Mouse (Mus musculus) limb, embryonic 10.5 days (tissue): ENCODE measurements around the gene Vtcn1. TPM values are rescaled to one million over a fixed set of nuclear protein-coding genes. Genes with fewer than 3 reads are reported as not detected.
A peak's percentile ranks its signal among the peaks of the same experiment; 100 is the strongest.

Experiments
- DNase-seq: peaks from one replicate; pipeline ENCODE4 v3.0.0-alpha.2; 2017; ENCODE audit warnings: low spot score
- H3K27ac ChIP-seq: fragments of 300-500 bp; sonication (generic); 2 replicates; pipeline ENCODE4 v1.5.1; 2016; ENCODE audit warnings: mild to moderate bottlenecking
- H3K27me3 ChIP-seq: fragments of 300-500 bp; sonication (generic); 2 replicates; pipeline ENCODE4 v1.6.1; 2016; ENCODE audit warnings: low read depth, mild to moderate bottlenecking; ENCODE audit not compliant: poor library complexity, severe bottlenecking
- H3K36me3 ChIP-seq: fragments of 300-500 bp; sonication (generic); 2 replicates; pipeline ENCODE4 v1.6.1; 2016; ENCODE audit warnings: mild to moderate bottlenecking, moderate library complexity
- H3K4me1 ChIP-seq: fragments of 300-500 bp; sonication (generic); 2 replicates; pipeline ENCODE4 v1.6.1; 2016
- H3K4me3 ChIP-seq: fragments of 300-500 bp; sonication (generic); 2 replicates; pipeline ENCODE4 v1.5.1; 2016; ENCODE audit warnings: mild to moderate bottlenecking, moderate library complexity
- H3K9me3 ChIP-seq: fragments of 300-500 bp; sonication (generic); replicated peaks from 2 replicates; pipeline ENCODE4 v1.6.1; 2016; ENCODE audit warnings: mild to moderate bottlenecking
- WGBS: fragments of 180-500 bp; shearing (Covaris S2); methylation state at CpG from one replicate; pipeline ENCODE4 v1.1.7; 2016; 5-methylcytosine and 5-hydroxymethylcytosine counted together
- polyA plus RNA-seq: library from polyadenylated mRNA; unstranded; fragments of >200 nt; fragmentation: Nextera tagmentation; extraction: Ambion mirVana; gene quantifications from 2 replicates; pipeline ENCODE4 v1.2.1, GENCODE M21; 2016

Vtcn1 gene
- polyA plus RNA-seq: not detected in 2 replicates

DNA sequence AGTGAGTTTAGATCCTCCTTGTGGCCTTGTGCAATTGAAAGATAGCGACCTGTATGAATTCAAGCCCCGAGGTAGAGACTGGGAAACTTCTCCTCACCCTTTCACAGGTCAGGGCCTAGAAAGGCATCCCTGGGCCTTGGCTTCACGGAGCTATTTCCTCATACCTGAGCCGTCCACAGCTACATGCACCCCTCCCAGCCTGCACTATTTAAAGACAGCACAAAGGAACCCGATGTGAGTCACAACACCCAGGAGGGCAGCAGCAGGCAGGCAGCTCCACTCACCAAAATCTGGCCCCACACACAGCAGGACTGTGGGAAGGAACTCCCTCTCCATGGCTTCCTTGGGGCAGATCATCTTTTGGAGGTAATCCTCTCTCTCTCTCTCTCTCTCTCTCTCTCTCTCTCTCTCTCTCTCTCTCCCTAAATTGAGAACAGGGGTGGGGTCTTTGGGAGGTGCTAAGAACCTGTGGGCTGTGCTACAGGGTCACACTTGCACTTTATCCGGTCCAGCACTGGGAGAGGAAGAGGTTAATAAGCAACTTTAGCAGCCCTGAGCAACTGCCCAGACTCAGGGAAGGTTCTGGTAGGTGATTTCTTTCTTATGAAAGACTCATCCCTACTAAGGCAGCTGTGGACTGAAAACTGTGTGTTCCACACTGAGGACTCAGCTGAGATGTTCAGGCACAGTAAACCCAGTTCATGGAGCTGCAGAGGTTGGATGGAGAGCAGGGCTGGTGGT is at the start of gene Vtcn1:
Gene Vtcn1, plus strand, starts transcription at position 235 of the 741 bp plus-strand sequence.
- Histone ChIP-seq H3K4me3 (no peak within 1 kb of the TSS), H3K36me3 (no peaks in the 10 kb centered on the region), H3K4me1 (peaks cover 44% of the 10 kb centered on the region), H3K27ac (peak within 1 kb of the TSS; percentile 21; the same call in 1 of the 2 replicates), H3K9me3 (no peaks in the 10 kb centered on the region), H3K27me3 (no peaks in the 10 kb centered on the region)
- 61% methylated on average over 6 of the region's 6 CpGs for WGBS
- no peak for DNase-seq

DNA sequence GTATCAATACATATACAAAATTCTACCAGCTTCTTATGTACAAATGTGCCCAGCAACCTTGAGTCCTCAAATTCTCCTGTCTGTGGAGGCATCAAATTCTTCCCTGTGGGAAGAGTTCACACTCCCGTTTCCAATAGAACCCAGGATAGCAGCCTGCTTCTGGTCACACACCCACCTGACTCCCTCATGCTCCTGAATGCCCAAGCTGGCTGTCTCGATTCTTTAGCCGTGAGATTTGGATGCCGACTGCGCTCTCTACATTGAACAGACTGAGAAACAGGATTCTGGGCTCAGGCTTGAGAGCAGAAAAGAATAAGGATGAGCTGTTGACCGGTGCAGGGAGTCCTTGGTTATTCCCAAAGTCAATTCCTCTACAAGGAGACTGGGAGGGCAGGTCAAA is 48.3 kb upstream of the Vtcn1 start:
- DNase-seq: no peak
- Histone ChIP-seq H3K4me1 (peaks cover 20% of the 10 kb centered on the region), H3K9me3 (no peaks in the 10 kb centered on the region), H3K4me3 (no peak overlapping the region), H3K27ac (no peak overlapping the region), H3K36me3 (no peaks in the 10 kb centered on the region), H3K27me3 (no peaks in the 10 kb centered on the region)
- WGBS: 90% methylated on average over 6 of the region's 6 CpGs

DNA sequence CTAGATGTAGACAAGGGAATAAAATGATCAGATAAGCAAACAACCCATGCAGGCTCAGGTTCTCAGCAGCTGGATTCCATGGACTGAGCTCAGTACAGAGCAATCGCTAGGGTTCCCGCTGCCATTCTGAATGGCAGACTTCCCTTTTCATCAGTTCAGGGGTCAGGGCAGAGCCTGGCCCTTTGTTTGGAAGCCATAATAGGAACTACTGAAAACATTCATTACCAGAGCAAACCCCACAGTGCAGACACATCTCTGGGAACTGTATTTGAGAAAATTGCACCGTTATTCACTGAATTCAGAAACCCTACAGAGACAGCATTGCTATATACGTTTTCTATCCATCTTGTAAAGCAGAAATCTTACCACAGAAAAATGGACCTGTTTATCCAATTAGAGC is 47.7 kb upstream of the Vtcn1 start:
- WGBS: 83% methylated on average over 4 of the region's 4 CpGs
- Histone ChIP-seq H3K36me3 (no peaks in the 10 kb centered on the region), H3K27ac (no peak overlapping the region), H3K4me3 (no peak overlapping the region), H3K4me1 (peaks cover 20% of the 10 kb centered on the region), H3K9me3 (no peaks in the 10 kb centered on the region), H3K27me3 (no peaks in the 10 kb centered on the region)
- DNase-seq: no peak

DNA sequence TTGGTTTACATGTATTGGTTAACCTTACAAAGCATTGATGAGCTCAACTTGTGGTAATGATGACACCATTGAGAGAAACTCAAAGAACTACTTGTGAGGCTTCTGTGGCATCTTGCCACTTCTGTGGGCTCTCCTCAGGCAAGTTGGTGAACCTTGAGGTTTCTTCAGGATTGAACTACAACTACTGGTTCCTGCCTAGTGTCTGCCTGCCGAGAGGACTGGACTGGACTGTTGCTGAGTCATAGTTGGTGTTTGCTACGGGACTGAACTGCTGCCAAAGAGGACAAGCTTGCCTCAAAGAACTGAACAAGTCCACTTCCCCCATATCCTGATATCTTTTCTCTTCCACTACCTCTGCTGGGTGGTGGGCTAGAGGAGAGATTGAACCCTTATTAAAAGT is 39.2 kb upstream of the Vtcn1 start:
- peaks cover 4% of the 10 kb centered on the region for H3K4me1 ChIP-seq
- no peaks in the 10 kb centered on the region for H3K36me3 ChIP-seq
- H3K9me3 ChIP-seq: no peaks in the 10 kb centered on the region
- 91% methylated on average over 2 of the region's 2 CpGs for WGBS
- DNase-seq: no peak
- no peak overlapping the region for H3K4me3 ChIP-seq
- H3K27me3 ChIP-seq: no peaks in the 10 kb centered on the region
- H3K27ac ChIP-seq: no peak overlapping the region

DNA sequence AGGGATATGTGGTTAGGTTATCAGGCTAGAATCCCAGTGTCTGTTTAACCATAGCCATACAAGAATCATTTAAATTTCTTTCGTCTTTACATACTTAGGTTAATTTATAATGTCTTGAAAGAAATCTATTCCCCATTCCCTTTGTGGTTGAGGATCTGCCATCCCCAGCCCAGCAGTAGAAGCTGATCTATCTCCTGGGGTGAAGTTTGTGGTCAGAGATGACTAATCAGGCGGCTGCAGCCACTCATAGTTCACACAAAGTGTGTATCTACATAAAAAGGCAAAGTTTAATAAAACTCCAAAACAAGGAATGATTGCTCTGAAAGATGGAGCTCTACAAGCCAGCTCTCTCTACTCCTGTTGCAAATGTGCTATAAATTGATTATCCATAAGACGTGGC is 33.6 kb upstream of the Vtcn1 start:
- WGBS: 93% methylated on average over 3 of the region's 3 CpGs

DNA sequence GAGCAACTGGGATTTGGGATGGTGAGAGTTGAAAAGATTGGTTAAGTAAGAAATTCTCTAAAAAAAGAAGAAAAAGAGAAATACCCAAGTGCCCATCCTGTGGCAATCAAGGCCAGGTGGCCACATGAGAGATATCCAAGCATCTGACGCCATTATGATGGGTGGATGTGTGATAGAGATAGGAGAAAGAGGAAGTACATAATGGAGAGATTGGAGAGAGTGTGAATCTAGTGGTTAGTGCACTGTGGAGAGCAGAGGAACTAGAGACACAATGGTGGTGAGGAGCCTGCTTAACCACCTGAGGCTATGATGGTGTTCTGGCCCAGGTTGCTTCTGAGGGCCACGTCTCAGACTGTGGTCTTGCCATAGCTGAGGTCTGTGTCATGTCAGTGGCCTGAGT is 31.9 kb upstream of the Vtcn1 start:
- Histone ChIP-seq H3K4me3 (no peak overlapping the region), H3K36me3 (no peaks in the 10 kb centered on the region), H3K27ac (no peak overlapping the region), H3K9me3 (no peaks in the 10 kb centered on the region), H3K27me3 (no peaks in the 10 kb centered on the region), H3K4me1 (peaks cover 5% of the 10 kb centered on the region; the same call in 1 of the 2 replicates)
- no peak for DNase-seq
- 89% methylated on average over 2 of the region's 2 CpGs for WGBS

More for the DNA sequence above, 33.6 kb upstream of the Vtcn1 start:
- no peak overlapping the region for H3K27ac ChIP-seq
- H3K9me3 ChIP-seq: no peaks in the 10 kb centered on the region
- H3K36me3 ChIP-seq: no peaks in the 10 kb centered on the region
- DNase-seq: no peak
- H3K4me3 ChIP-seq: no peak overlapping the region
- no peaks in the 10 kb centered on the region for H3K27me3 ChIP-seq
- no peaks in the 10 kb centered on the region for H3K4me1 ChIP-seq

DNA sequence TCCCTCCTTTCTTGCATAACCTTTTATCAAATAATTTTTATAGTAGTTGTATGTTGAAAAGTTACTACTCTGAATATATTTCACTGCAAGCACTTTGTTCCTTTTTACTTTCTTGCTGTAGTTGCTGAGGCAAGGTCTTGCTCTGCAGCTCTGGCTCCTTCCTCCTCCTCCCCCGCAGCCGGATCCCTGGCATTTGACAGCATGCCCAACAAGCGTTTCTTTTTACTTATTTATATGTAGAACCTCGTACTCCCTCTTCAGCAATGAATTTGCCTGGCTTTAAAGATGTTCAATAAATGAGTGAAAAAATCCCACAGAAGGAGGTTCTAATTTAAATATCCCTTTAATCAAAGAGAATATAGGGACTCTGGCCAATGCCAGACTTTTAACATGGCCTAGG is 28.7 kb upstream of the Vtcn1 start:
- H3K27ac ChIP-seq: no peak overlapping the region
- H3K27me3 ChIP-seq: no peaks in the 10 kb centered on the region
- peaks cover 5% of the 10 kb centered on the region; the same call in 1 of the 2 replicates for H3K4me1 ChIP-seq
- no peaks in the 10 kb centered on the region for H3K36me3 ChIP-seq
- no peak for DNase-seq
- H3K9me3 ChIP-seq: no peaks in the 10 kb centered on the region
- no peak overlapping the region for H3K4me3 ChIP-seq
- 85% methylated on average over 4 of the region's 4 CpGs for WGBS

DNA sequence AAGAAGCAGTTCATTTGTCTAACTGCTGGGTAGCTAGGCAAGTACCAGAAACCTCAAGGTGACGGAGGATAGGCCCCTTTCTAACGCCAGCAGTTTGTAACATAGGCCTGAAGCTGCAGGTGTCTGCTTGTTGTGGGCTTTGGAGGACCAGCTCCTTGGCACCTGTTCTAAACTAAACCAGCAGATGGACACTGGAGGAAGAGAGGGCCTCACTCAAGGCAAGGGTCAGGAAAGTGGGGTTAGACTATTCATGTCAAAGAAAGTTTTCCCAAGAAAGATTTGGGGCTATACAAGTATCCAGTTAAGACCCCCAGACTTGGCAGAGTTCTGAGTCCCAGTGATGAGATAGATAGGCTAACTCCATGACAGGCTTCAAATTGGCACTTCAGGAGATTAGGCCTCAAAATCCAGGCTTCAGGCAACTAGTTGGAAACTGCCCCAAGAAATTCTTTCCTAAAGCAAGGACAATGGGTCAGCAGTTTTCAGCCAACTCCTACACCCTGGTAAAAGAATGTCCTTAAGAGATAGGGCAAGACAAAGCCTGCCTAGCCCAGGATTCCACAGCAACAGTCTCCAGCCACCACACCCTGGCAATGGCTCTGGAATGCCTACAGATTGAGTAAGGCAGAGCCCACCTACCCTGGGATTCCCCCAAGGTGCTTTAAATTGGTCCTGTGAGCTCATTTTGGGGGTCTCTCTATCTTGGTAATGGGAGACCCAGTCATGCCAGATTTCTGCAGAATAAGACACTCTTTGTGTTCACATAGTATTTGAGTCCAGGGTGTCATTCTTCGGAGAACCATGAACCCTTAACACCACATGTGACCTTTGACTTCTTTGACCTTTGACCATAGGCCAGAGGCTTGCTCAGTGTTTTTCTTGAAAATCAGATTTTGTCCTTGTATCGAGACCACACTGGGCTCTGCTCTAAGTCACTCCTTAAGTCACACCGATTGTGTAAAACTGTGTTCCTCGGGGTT is 27.8 kb upstream of the Vtcn1 start:
- H3K9me3 ChIP-seq: no peaks in the 10 kb centered on the region
- DNase-seq: no peak
- WGBS: 77% methylated on average over 6 of the region's 6 CpGs
- H3K4me3 ChIP-seq: no peak overlapping the region
- H3K27me3 ChIP-seq: no peaks in the 10 kb centered on the region
- H3K27ac ChIP-seq: 0 out of 2 replicates have a peak overlapping the region, but pooled peaks have one; percentile 21
- no peaks in the 10 kb centered on the region for H3K36me3 ChIP-seq
- peaks cover 5% of the 10 kb centered on the region; the same call in 1 of the 2 replicates for H3K4me1 ChIP-seq

DNA sequence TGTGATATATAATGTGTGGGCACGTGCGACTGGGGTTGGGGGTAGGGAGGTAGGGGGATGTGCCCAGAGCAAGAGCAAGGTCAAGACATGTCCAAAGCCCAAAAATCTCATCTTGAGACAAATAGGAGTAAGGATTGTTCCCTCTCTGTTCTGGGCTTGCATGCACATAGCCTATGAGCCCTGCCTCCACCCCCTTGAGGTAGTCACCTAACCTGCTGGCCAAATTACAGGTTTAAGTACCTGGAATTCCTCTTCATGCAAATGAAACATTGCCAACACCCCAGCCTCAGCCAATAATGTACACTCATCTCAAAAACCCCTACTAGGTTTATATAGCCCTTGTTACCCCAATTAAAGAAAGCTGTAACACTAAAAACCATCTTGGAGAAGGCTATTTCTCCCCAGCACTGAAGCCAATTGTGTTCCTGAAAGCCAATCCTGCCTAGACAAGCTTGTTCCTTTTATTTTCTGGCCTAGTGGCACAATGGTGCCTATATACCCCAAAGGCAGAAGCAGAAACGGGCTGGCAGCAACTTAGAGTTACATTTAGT is 26.3 kb upstream of the Vtcn1 start:
- Histone ChIP-seq H3K27me3 (no peaks in the 10 kb centered on the region), H3K9me3 (no peaks in the 10 kb centered on the region), H3K4me3 (no peak overlapping the region), H3K27ac (no peak overlapping the region), H3K36me3 (no peaks in the 10 kb centered on the region), H3K4me1 (peaks cover 5% of the 10 kb centered on the region; the same call in 1 of the 2 replicates)
- no peak for DNase-seq
- 90% methylated on average over 3 of the region's 3 CpGs for WGBS

DNA sequence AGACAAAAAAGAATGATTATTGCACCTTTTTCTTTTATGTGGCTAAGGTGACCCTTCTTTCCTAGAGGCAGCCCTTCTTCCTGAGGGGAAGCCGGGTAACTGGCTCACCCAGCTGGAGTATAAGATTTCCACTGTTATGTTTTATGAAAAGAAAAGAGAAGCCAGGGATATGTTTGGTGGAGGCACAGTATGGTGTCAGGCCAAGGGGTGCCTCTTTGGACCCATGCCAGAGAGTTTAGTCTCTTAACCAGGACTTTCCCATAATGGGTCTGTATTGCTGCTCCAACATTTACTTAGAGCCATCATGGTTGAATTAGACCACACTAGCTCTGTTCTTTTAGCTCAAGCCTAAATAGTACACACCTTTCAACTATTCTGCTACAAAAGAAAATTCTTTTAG is 20.3 kb upstream of the Vtcn1 start:
- Histone ChIP-seq H3K36me3 (no peaks in the 10 kb centered on the region), H3K27ac (no peak overlapping the region), H3K27me3 (no peaks in the 10 kb centered on the region), H3K4me3 (no peak overlapping the region), H3K9me3 (no peaks in the 10 kb centered on the region), H3K4me1 (peaks cover under 1% of the 10 kb centered on the region)
- WGBS: 87% methylated on average over 1 of the region's 1 CpGs
- no peak for DNase-seq

DNA sequence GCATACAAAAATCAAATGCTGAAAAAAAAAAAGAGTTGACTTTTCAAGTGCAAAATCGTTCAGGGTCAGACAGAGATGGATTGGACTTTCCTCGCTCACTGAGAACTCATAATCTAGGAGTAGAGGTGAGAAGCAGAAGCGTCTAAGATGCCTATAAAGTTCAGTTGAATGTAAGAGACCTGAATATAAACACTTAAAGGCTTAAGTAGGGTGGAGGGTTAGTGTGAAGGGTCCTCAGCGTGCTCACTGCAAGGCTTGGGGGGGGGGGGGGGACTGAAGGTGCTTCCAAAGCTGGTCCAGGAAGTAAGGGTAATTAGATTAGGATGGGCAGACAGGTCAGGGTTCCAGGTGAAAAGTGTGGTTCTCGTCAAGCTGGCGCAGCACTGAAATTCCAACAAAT is 19.3 kb upstream of the Vtcn1 start:
- whole genome bisulfite sequencing: 65% methylated on average over 6 of the region's 6 CpGs
- no peak overlapping the region for H3K27ac ChIP-seq
- H3K4me1 ChIP-seq: peaks cover 10% of the 10 kb centered on the region
- no peaks in the 10 kb centered on the region for H3K9me3 ChIP-seq
- no peaks in the 10 kb centered on the region for H3K36me3 ChIP-seq
- H3K4me3 ChIP-seq: no peak overlapping the region
- H3K27me3 ChIP-seq: no peaks in the 10 kb centered on the region
- no peak for DNase-seq

DNA sequence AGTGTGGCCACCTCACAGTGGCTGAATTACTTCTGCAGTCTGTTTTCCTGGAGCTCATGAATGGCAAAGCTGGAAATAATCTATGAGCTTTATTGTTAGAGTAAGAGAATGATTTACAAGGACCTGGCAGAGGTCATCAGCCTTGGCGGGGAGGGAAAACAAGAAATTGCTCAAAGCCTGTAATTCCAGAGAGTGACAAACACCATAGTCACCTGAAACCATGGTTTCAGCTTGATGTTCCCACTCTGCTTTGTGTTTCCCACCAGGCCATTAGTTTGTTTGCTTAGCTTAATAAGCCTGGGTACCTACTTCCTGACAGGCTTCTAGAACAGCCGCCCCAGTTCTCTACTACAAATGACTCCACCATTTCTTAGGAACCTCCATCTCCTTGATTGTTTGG is 14.8 kb upstream of the Vtcn1 start:
- peaks cover 11% of the 10 kb centered on the region for H3K4me1 ChIP-seq
- peak overlapping the region; percentile 36; the same call in 1 of the 2 replicates for H3K27ac ChIP-seq
- 26% methylated on average over 2 of the region's 2 CpGs for WGBS
- H3K27me3 ChIP-seq: no peaks in the 10 kb centered on the region
- no peak overlapping the region for H3K4me3 ChIP-seq
- no peak for DNase-seq
- H3K36me3 ChIP-seq: no peaks in the 10 kb centered on the region
- no peaks in the 10 kb centered on the region for H3K9me3 ChIP-seq

DNA sequence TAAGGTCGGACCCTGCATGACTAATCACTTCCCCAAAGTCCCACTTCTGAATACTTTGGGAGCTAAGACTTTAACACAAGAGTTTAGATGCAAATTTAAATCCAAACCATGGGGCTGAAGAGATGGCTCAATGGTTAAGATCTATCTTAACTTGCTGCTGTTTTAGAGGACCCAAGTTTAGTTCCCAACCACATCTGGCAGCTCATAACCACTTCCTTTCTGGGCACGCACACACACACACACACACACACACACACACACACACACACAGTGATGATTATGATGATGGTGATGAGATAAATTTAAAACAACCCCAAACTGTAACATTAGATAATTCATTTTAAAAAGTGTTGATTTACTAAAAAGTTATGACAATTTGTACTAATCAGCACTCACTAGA is 13.4 kb upstream of the Vtcn1 start:
- no peaks in the 10 kb centered on the region for H3K27me3 ChIP-seq
- H3K4me1 ChIP-seq: peaks cover 11% of the 10 kb centered on the region
- no peaks in the 10 kb centered on the region for H3K9me3 ChIP-seq
- no peak overlapping the region for H3K4me3 ChIP-seq
- no peak for DNase-seq
- H3K27ac ChIP-seq: no peak overlapping the region
- H3K36me3 ChIP-seq: no peaks in the 10 kb centered on the region
- WGBS: 88% methylated on average over 2 of the region's 2 CpGs
